Mouse (Mus musculus) liver, adult 2 months (tissue): Measurements from ENCODE around the gene Tbl2.

Experiments used
- CTCF ChIP-seq: fragments of 200-500 bp; IDR thresholded peaks from 2 replicates; pipeline ENCODE4 v1.5.1; 2011; ENCODE audit warnings: low read depth, low read length, control low read depth
- POLR2A ChIP-seq: fragments of 200-500 bp; IDR thresholded peaks from 2 replicates; pipeline ENCODE4 v1.6.1; 2011; ENCODE audit warnings: low read length, control low read depth; ENCODE audit not compliant: insufficient read depth; ENCODE audit errors: extremely low read depth

DNA sequence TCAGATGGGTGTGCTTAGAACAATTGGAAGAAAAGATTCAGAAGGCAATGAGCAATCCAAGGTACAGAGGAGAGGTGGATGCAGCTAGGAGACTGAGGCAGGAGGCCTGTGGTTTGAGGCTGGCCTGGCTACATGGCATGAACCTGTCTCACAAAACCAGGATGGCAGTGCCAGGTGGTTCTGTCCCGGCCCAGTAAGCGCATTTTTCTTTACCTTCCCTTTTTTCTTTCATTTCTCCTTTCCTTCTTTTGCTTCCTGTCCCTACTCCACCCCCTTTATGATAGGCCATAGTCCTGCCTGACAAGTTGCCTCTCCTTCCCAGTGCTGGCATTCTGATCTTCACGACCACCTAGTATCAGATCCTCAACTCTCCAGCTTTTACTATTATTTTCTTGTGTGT lies 35.6 kb downstream of the Tbl2 start:
- no peak for TF ChIP-seq POLR2A
- TF ChIP-seq CTCF, result no peak
